Mouse (Mus musculus): Measurements from ENCODE around the gene Fut11. TPM values are rescaled to one million over a fixed set of nuclear protein-coding genes. Genes with fewer than 3 reads are reported as not detected.

Fut11 gene
- 63.7 TPM for polyA plus RNA-seq (2014; fragmentation: Illumina TruSeq; extraction: RNeasy Lipid Tissue Mini Kit (QIAGEN cat#74804))

DNA sequence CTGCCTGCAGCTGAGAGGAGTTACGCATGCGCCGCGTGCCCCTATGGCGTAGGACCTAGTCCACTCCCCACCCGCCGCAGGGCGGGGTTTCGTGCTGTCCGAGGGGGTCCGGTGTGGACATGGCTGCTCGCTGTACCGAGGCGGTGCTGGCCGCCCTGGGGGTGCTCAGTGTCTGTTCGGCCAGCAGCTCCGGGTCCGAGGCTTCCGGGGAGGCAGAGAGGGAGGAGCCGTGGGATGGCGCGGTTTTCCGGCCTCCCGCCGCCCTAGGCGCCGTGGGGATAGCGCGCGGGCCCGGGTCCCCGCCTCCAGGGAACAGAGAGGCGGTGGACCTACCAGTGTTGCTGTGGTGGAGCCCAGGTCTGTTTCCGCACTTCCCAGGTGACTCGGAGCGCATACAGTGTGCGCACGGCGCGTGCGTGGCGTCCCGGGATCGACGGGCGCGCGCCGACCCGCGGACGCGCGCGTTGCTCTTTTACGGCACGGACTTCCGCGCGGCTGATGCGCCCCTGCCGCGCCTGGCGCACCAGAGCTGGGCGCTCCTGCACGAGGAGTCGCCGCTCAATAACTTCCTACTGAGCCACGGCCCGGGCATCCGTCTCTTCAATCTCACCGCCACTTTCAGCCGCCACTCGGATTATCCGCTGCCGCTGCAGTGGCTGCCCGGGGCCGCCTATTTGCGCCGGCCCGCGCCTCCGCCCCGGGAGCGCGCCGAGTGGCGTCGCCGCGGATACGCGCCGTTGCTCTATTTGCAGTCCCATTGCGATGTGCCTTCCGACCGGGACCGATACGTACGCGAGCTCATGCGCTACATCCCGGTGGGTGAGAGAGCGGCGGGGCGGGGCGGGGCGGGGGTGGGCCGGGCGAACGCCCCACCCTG lies at the start of gene Fut11:
TSS of gene Fut11 (plus strand) at position 85 of the 877 bp plus-strand sequence.

DNA sequence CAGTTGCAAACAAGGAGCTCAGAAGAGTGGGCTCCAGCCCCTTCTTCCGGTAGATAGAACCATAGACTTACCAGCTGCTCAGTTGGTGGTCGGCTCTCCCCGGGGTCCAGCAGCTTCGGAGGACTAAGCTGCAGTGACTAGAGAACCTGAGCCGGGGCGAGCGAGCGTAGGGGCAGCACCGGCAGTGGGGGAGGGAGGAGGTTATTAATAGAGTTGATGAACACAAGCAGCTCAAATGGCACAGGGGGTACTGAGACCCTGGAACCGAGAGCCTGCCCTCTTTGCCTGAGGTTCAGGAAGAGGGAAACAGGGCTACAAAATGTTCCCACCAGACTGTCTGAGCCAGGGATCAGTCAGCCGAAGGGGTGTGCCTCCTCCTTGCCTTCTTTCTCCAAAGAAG lies 38.4 kb upstream of the Fut11 start, which contains the start of gene Myoz1:
TSS of gene Myoz1 (minus strand) at position 180 of the 400 bp plus-strand sequence.

DNA sequence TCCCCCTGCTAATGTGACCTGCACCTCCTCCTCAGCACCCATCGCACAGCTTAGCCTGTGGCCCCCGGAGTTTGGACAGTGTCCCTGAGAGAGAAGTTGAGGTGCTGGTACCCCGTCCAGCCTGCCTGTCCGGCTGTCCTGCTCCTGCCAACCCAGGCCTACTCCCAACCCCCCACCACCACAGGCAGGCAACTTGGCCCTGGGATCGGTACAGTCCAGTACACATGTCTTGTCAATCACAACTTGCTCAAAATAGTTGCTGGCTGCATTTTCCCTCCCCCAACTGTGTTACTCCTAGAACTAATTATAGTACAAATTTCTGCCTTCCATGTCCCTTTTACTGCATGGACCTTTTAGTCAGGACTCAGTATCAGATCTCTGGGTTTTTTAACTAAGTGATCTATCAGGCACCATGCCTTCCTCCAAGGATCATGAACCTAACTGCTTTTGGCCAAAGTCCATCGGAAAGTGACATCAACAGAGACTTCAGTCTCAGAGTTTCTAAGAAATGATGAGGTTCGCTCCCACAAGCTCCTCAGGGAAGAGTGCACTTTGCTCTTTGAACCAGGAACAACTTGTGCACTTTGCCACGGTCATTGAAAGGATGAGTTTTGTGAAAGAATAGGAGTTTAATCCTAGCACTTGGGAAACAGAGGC lies 26.5 kb upstream of the Fut11 start, which contains the start of gene Synpo2l:
TSS of gene Synpo2l (minus strand) at position 201 of the 657 bp plus-strand sequence.

GRCm38 (mm10) chr14:20674064-20674833 lies 20.5 kb upstream of the Fut11 start, which contains the start of gene Sec24c:
Sec24c (plus strand) TSS chr14:20674308.

DNA sequence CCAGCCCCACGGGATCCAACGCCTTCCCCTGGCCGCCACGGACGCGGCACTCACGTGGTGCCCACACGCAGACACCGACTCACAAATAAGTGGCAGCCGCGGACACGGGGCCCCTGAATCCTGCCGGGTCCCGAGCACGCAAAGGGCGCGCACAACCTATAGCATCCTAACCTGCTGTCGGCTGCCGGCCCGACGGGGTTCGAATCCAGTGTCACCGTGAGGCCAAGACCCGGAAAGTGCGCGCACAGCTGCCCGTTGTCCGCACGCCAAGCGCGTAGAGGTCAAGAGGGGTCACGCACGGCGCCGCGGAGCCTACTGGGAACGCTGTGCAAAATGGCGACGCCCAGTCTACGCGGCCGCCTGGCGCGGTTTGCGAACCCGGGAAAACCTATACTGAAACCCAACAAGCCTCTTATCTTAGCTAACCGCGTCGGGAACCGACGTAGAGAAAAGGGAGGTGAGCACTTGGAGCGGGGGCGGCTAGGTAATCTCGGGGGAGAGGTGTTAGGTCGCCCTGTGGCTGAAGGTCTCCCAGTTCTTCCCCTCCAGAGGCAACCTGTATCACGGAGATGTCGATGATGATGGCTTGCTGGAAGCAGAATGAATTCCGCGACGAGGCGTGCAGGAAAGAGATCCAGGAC lies 8.1 kb downstream of the Fut11 start, which contains the start of gene Chchd1:
TSS of gene Chchd1 (plus strand) at position 266 of the 641 bp plus-strand sequence.

GRCm38 (mm10) chr14:20707201-20708190 lies 12.7 kb downstream of the Fut11 start, which contains the start of gene Zswim8:
Zswim8 (plus strand) TSS chr14:20707552.

DNA sequence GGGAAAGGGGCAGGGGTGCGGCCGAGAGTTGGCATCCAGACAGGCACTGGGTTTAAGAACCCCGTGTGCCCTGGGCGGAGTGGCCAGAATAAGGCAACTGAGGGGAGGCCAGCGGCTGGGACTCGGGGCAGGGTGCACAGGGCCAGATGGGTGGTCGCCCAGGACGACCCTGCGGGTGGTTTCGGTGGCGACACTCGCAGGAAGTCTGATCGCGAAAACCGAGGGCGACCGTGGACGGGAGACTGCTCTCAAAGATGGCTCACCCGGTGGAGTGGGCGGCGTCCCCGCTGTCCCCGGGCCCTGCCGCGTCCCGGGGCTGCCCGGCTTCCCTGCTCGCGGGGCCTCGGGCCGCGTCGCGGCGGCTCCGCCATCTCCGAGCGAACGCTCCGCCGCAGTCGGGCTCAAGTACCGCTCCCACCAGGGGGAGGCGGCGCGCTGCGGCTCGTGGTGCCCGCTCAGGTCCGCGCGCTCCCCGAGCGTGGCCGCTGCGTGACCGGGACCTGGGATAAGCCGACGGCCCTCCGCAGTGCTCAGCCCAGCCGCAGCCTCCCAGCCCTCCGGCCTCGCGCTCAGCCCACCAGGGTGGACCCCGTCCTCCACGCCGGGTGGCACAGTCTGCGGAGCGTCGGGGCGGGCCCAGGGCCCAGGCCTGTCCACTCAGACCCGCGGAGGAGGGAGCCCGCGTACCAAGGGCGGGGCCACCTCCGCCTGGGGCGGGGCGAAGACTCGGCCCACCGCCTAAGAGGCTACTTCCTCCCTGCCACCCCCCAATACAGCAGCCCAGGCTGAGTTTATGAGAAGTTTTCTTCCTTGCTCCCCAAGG lies 39.4 kb downstream of the Fut11 start, which contains the start of gene Ndst2:
TSS of gene Ndst2 (minus strand) at position 611 of the 823 bp plus-strand sequence.

Other genes with a start within 250 kb of the Fut11 start
- gene Cfap70, start 242.7 kb upstream of the Fut11 start, polyA plus RNA-seq (2014; fragmentation: Illumina TruSeq; extraction: RNeasy Lipid Tissue Mini Kit (QIAGEN cat#74804)), result 6.6 TPM
- 101 TPM for gene Anxa7, start 214.8 kb upstream of the Fut11 start, polyA plus RNA-seq (2014; fragmentation: Illumina TruSeq; extraction: RNeasy Lipid Tissue Mini Kit (QIAGEN cat#74804))
- gene Mss51, start 198.1 kb upstream of the Fut11 start, polyA plus RNA-seq (2014; fragmentation: Illumina TruSeq; extraction: RNeasy Lipid Tissue Mini Kit (QIAGEN cat#74804)), result 0.48 TPM
- gene Ppp3cb, start 148.4 kb upstream of the Fut11 start, polyA plus RNA-seq (2014; fragmentation: Illumina TruSeq; extraction: RNeasy Lipid Tissue Mini Kit (QIAGEN cat#74804)), result 278 TPM
- gene Usp54, start 53.9 kb upstream of the Fut11 start, polyA plus RNA-seq (2014; fragmentation: Illumina TruSeq; extraction: RNeasy Lipid Tissue Mini Kit (QIAGEN cat#74804)), result 16.6 TPM
- gene Myoz1, start 38.4 kb upstream of the Fut11 start, polyA plus RNA-seq (2014; fragmentation: Illumina TruSeq; extraction: RNeasy Lipid Tissue Mini Kit (QIAGEN cat#74804)), result not detected
- gene Synpo2l, start 26.6 kb upstream of the Fut11 start, polyA plus RNA-seq (2014; fragmentation: Illumina TruSeq; extraction: RNeasy Lipid Tissue Mini Kit (QIAGEN cat#74804)), result not detected
- 47.9 TPM for gene Sec24c, start 20.7 kb upstream of the Fut11 start, polyA plus RNA-seq (2014; fragmentation: Illumina TruSeq; extraction: RNeasy Lipid Tissue Mini Kit (QIAGEN cat#74804))
- 142 TPM for gene Chchd1, start 8.0 kb downstream of the Fut11 start, polyA plus RNA-seq (2014; fragmentation: Illumina TruSeq; extraction: RNeasy Lipid Tissue Mini Kit (QIAGEN cat#74804))
- gene Zswim8, start 12.6 kb downstream of the Fut11 start, polyA plus RNA-seq (2014; fragmentation: Illumina TruSeq; extraction: RNeasy Lipid Tissue Mini Kit (QIAGEN cat#74804)), result 6.8 TPM
- 3.0 TPM for gene Ndst2, start 39.6 kb downstream of the Fut11 start, polyA plus RNA-seq (2014; fragmentation: Illumina TruSeq; extraction: RNeasy Lipid Tissue Mini Kit (QIAGEN cat#74804))
- 99.3 TPM for gene Camk2g, start 99.1 kb downstream of the Fut11 start, polyA plus RNA-seq (2014; fragmentation: Illumina TruSeq; extraction: RNeasy Lipid Tissue Mini Kit (QIAGEN cat#74804))
- 64.6 TPM for gene Plau, start 141.7 kb downstream of the Fut11 start, polyA plus RNA-seq (2014; fragmentation: Illumina TruSeq; extraction: RNeasy Lipid Tissue Mini Kit (QIAGEN cat#74804))
- gene Vcl, start 234.4 kb downstream of the Fut11 start, polyA plus RNA-seq (2014; fragmentation: Illumina TruSeq; extraction: RNeasy Lipid Tissue Mini Kit (QIAGEN cat#74804)), result 190 TPM

All from ovary, adult 10 weeks (tissue).